Mouse (Mus musculus) liver, embryonic 14.5 days (tissue): ENCODE data around the gene 1600014C23Rik.

Experiments used
- CTCF ChIP-seq: IDR thresholded peaks from 2 replicates; pipeline ENCODE4 v1.5.1; 2016; ENCODE audit warnings: antibody characterized with exemption, low read depth, control low read depth
- EP300 ChIP-seq: IDR thresholded peaks from 2 replicates; pipeline ENCODE4 v1.6.1; 2016; ENCODE audit warnings: antibody characterized with exemption, low read depth

- TF ChIP-seq CTCF (no peak), EP300 (no peak)
Measured at GRCm38 (mm10) chr17:45701236-45701591, 32.4 kb downstream of the 1600014C23Rik start.
